Mouse (Mus musculus): ENCODE data around the gene Rhbdd3. TPM values are rescaled to one million over a fixed set of nuclear protein-coding genes. Genes with fewer than 3 reads are reported as not detected.
A peak's percentile ranks its signal among the peaks of the same experiment; 100 is the strongest.

Gene Rhbdd3
- polyA plus RNA-seq, 1 experiment from 2014 or later = 26.2 TPM

DNA sequence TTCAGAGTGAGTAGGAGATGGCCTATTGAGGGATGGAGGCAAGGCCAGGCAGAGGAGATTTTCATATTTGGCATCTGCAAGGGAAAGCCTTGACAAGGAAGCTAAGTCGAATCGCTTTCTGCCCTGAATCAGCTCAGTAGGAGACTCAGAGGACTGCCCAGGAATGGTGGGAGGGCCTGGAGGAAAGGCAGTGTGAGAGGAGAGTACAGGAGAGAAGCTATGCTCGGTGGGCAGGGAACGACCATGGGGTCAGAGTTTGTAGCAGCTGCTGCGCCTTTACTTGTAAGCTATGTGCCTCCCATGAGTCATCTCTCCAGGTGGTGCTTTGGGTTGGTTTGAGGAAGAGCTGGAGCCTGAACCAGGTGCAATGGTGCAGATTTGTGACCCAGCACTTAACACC is 2.1 kb downstream of the Rhbdd3 start:
- no peak overlapping the region for H3K9ac ChIP-seq

DNA sequence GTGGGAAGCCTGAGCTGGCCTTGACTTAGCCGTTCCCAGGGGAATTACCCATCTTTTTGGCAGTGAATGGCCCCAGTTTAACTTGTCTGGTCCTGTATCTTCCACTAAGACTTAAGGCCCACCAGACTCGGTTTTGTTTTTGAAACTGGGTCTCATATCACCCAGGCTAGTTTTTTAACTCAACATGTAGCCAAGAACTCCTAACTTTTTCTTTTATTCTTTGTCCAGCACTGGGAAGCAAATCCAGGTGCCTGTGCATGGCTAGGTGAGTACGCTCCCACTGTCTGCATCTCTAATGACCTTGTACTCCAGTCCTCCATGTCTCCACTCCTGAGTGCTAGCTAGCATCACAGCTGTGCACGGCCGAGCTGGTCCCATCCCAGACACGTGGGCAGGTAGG is 2.9 kb downstream of the Rhbdd3 start:
- WGBS = 76% methylated on average over 6 of the region's 6 CpGs
- H3K4me2 ChIP-seq = no peak overlapping the region
- peaks cover 16% of the 10 kb centered on the region for H3K4me1 ChIP-seq (replicated peaks)
- H3K4me3 ChIP-seq = no peak overlapping the region
- no peaks in the 10 kb centered on the region for H3K9me3 ChIP-seq (replicated peaks)
- no peak for ATAC-seq (replicated peaks; ENCODE audit: insufficient number of reproducible peaks, insufficient read depth, low FRiP score, low read depth)
- peaks cover 12% of the 10 kb centered on the region for H3K36me3 ChIP-seq
- no peak overlapping the region for H3K9ac ChIP-seq
- H3K27me3 ChIP-seq = no peaks in the 10 kb centered on the region
- no peak overlapping the region for H3K27ac ChIP-seq

More for the DNA sequence above, 2.1 kb downstream of the Rhbdd3 start:
- WGBS = 67% methylated on average over 5 of the region's 5 CpGs
- no peak overlapping the region for H3K27ac ChIP-seq
- peak overlapping the region; percentile 79 for H3K4me2 ChIP-seq
- no peak for ATAC-seq (replicated peaks; ENCODE audit: insufficient number of reproducible peaks, insufficient read depth, low FRiP score, low read depth)
- peaks cover 23% of the 10 kb centered on the region for H3K4me1 ChIP-seq (replicated peaks)
- H3K4me3 ChIP-seq = peak overlapping the region; percentile 97
- no peaks in the 10 kb centered on the region for H3K27me3 ChIP-seq
- no peaks in the 10 kb centered on the region for H3K9me3 ChIP-seq (replicated peaks)
- H3K36me3 ChIP-seq = peaks cover 12% of the 10 kb centered on the region

DNA sequence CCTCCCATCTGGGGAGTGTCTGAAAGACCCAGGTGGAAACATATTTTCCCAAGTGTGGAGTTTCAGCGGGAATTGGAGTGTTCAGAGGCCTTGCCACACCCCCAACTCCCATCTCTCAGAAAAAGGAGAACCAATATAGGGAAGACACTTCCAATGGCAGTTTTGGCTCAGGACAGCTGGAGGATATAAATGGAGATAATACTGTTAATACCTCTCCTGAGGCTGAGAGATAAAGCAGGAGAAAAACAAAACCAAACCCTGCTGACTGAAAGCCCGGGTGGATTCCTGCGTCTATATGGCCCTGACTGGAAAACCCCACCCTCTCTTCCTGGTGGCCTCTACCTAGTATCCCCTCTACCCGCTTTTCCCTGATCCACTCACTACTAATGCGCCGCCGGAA is 3.7 kb downstream of the Rhbdd3 start:
- 78% methylated on average over 7 of the region's 7 CpGs for WGBS
- H3K9ac ChIP-seq = no peak overlapping the region
- peaks cover 9% of the 10 kb centered on the region for H3K4me1 ChIP-seq (replicated peaks)
- H3K9me3 ChIP-seq (replicated peaks) = no peaks in the 10 kb centered on the region
- peaks cover 12% of the 10 kb centered on the region for H3K36me3 ChIP-seq
- ATAC-seq (replicated peaks; ENCODE audit: insufficient number of reproducible peaks, insufficient read depth, low FRiP score, low read depth) = no peak
- no peaks in the 10 kb centered on the region for H3K27me3 ChIP-seq
- H3K4me2 ChIP-seq = no peak overlapping the region
- no peak overlapping the region for H3K4me3 ChIP-seq
- no peak overlapping the region for H3K27ac ChIP-seq

DNA sequence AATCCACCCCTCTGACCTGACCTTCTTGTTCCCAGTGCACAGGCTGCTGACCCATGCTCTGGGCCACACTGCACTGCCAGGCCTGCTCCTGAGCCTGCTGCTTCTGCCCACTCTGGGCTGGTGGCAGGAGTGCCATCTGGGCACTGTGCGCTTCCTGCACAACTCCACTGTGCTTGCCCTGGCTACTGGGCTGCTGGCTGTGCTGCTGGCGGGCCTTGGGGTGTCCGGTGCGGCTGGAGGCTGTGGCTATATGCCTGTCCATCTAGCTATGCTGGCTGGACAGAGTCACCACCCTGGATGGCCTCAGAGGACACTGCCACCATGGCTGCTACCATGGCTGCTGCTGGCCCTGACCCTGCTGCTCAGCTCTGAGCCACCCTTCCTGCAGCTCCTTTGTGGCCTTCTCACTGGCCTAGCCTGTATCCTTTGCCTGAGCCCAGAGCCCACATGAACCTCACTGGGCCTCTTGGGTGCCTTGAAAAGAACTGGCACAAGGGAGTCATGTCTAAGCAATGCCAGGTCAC is 5.3 kb downstream of the Rhbdd3 start:
- H3K27ac ChIP-seq = no peak overlapping the region
- H3K36me3 ChIP-seq = peaks cover 12% of the 10 kb centered on the region
- no peak overlapping the region for H3K4me2 ChIP-seq
- H3K4me3 ChIP-seq = no peak overlapping the region
- no peak for ATAC-seq (replicated peaks; ENCODE audit: insufficient number of reproducible peaks, insufficient read depth, low FRiP score, low read depth)
- peaks cover 5% of the 10 kb centered on the region for H3K4me1 ChIP-seq (replicated peaks)
- H3K9ac ChIP-seq = no peak overlapping the region
- 100% methylated on average over 4 of the region's 4 CpGs for WGBS
- H3K9me3 ChIP-seq (replicated peaks) = no peaks in the 10 kb centered on the region
- no peaks in the 10 kb centered on the region for H3K27me3 ChIP-seq

DNA sequence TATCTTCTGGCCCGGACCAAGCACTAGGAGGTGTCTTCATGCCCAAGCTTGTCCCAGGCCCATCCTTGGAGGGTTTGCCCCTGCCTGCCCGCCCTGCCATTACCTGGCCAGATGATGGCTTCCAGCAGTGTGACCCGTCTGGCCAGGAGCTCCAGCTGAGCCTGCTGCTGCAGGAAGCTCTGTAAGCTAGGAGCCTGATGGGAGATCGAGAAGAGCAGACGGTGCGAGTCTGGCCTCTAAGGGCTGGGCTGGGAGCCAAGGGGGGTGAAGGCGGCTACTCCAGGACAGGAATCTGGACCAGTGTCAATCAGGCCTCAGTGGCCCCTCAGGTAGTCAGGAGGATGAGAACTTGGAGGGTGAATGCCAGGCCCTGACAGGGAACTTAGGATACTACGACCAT is 10.7 kb downstream of the Rhbdd3 start:
- H3K9me3 ChIP-seq (replicated peaks) = no peaks in the 10 kb centered on the region
- no peak overlapping the region for H3K27ac ChIP-seq
- no peak overlapping the region for H3K4me2 ChIP-seq
- H3K4me1 ChIP-seq (replicated peaks) = peaks cover 8% of the 10 kb centered on the region
- no peaks in the 10 kb centered on the region for H3K27me3 ChIP-seq
- no peak overlapping the region for H3K9ac ChIP-seq
- no peak for ATAC-seq (replicated peaks; ENCODE audit: insufficient number of reproducible peaks, insufficient read depth, low FRiP score, low read depth)
- peaks cover 6% of the 10 kb centered on the region for H3K36me3 ChIP-seq
- WGBS = 42% methylated on average over 8 of the region's 8 CpGs
- H3K4me3 ChIP-seq = no peak overlapping the region

DNA sequence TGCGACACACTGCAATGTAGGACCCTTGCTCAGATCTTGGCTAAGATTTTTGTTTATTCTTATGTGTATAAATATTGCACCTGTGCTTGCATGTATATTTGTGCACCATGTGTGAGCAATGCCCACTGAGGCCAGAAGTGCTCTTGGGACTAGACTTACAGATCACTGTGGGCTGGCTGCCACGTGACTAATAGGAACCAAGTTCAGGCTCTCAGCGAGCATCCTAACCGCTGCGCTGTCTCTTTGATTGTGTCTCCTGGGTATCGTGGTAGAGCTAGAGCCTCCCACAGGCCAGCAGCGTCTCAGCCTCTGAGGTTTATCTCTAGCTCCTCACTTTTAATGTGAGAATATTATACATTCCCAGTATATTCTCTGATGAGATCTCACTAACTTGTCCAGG is 14.9 kb downstream of the Rhbdd3 start:
- no peak for ATAC-seq (replicated peaks; ENCODE audit: insufficient number of reproducible peaks, insufficient read depth, low FRiP score, low read depth)
- no peaks in the 10 kb centered on the region for H3K27me3 ChIP-seq
- H3K9me3 ChIP-seq (replicated peaks) = no peaks in the 10 kb centered on the region
- no peaks in the 10 kb centered on the region for H3K36me3 ChIP-seq
- no peak overlapping the region for H3K9ac ChIP-seq
- H3K4me2 ChIP-seq = no peak overlapping the region
- H3K27ac ChIP-seq = no peak overlapping the region
- peaks cover 12% of the 10 kb centered on the region for H3K4me1 ChIP-seq (replicated peaks)
- WGBS = 80% methylated on average over 7 of the region's 7 CpGs
- H3K4me3 ChIP-seq = no peak overlapping the region

GRCm38 (mm10) chr11:5114931-5115581 is 16.3 kb downstream of the Rhbdd3 start:
- Histone ChIP-seq H3K9ac (no peak overlapping the region), H3K4me3 (no peak overlapping the region), H3K9me3 (replicated peaks) (no peaks in the 10 kb centered on the region), H3K27me3 (no peaks in the 10 kb centered on the region), H3K27ac (no peak overlapping the region), H3K36me3 (no peaks in the 10 kb centered on the region), H3K4me2 (no peak overlapping the region), H3K4me1 (replicated peaks) (peaks cover 12% of the 10 kb centered on the region)
- peak; percentile 53; the same call in 1 of the 2 replicates for ATAC-seq (replicated peaks; ENCODE audit: insufficient number of reproducible peaks, insufficient read depth, low FRiP score, low read depth)
- WGBS = 24% methylated on average over 13 of the region's 13 CpGs

GRCm38 (mm10) chr11:5125713-5126112 is 27.0 kb downstream of the Rhbdd3 start:
- H3K9ac ChIP-seq = no peak overlapping the region
- no peaks in the 10 kb centered on the region for H3K9me3 ChIP-seq (replicated peaks)
- H3K27me3 ChIP-seq = no peaks in the 10 kb centered on the region
- 81% methylated on average over 4 of the region's 4 CpGs for WGBS
- H3K36me3 ChIP-seq = no peaks in the 10 kb centered on the region
- H3K4me2 ChIP-seq = no peak overlapping the region
- no peak overlapping the region for H3K27ac ChIP-seq
- no peak for ATAC-seq (replicated peaks; ENCODE audit: insufficient number of reproducible peaks, insufficient read depth, low FRiP score, low read depth)
- peaks cover 11% of the 10 kb centered on the region for H3K4me1 ChIP-seq (replicated peaks)
- H3K4me3 ChIP-seq = no peak overlapping the region

GRCm38 (mm10) chr11:5129035-5129480 is 30.3 kb downstream of the Rhbdd3 start:
- no peak overlapping the region for H3K4me2 ChIP-seq

GRCm38 (mm10) chr11:5130111-5130665 is 31.5 kb downstream of the Rhbdd3 start:
- no peak for ATAC-seq (replicated peaks; ENCODE audit: insufficient number of reproducible peaks, insufficient read depth, low FRiP score, low read depth)
- Histone ChIP-seq H3K4me3 (no peak overlapping the region), H3K27me3 (no peaks in the 10 kb centered on the region), H3K4me2 (no peak overlapping the region), H3K9ac (no peak overlapping the region), H3K9me3 (replicated peaks) (no peaks in the 10 kb centered on the region), H3K27ac (no peak overlapping the region), H3K4me1 (replicated peaks) (peaks cover 11% of the 10 kb centered on the region), H3K36me3 (no peaks in the 10 kb centered on the region)
- WGBS = 71% methylated on average over 4 of the region's 4 CpGs

More at GRCm38 (mm10) chr11:5129035-5129480, 30.3 kb downstream of the Rhbdd3 start:
- Histone ChIP-seq H3K27ac (no peak overlapping the region), H3K4me1 (replicated peaks) (peaks cover 11% of the 10 kb centered on the region), H3K9me3 (replicated peaks) (no peaks in the 10 kb centered on the region), H3K36me3 (no peaks in the 10 kb centered on the region), H3K9ac (no peak overlapping the region), H3K4me3 (no peak overlapping the region), H3K27me3 (no peaks in the 10 kb centered on the region)
- 58% methylated on average over 5 of the region's 5 CpGs for WGBS
- ATAC-seq (replicated peaks; ENCODE audit: insufficient number of reproducible peaks, insufficient read depth, low FRiP score, low read depth) = no peak

- Histone ChIP-seq H3K36me3 (no peaks in the 10 kb centered on the region), H3K4me1 (replicated peaks) (peaks cover 10% of the 10 kb centered on the region), H3K9me3 (replicated peaks) (no peaks in the 10 kb centered on the region), H3K9ac (no peak overlapping the region), H3K4me2 (no peak overlapping the region), H3K27ac (no peak overlapping the region), H3K4me3 (no peak overlapping the region), H3K27me3 (no peaks in the 10 kb centered on the region)
- ATAC-seq (replicated peaks; ENCODE audit: insufficient number of reproducible peaks, insufficient read depth, low FRiP score, low read depth) = no peak
- 66% methylated on average over 4 of the region's 4 CpGs for WGBS
Observed at GRCm38 (mm10) chr11:5132751-5133150, 34.0 kb downstream of the Rhbdd3 start.

DNA sequence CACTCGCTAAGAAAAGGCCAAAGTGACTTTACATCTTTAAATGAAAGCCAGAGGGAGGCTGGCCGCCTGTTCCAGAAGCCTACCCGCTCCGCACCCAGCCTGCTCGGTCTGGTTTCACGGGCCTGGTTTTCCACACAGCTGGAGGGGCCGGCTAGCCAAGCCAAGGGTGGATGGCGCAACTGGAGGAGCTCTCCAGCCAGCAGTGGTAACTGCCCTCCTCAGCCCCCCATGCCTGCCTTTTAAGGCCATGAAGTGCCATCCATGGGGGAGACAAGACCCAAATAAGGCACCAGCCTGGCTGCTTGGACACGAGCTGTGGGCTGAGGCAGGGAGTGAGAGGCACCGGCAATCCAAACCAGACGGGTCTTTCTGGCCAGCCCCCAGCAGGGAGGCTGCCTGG is 37.2 kb downstream of the Rhbdd3 start:
- H3K4me1 ChIP-seq (replicated peaks) = peaks cover 13% of the 10 kb centered on the region
- H3K27ac ChIP-seq = no peak overlapping the region
- no peak overlapping the region for H3K9ac ChIP-seq
- ATAC-seq (replicated peaks; ENCODE audit: insufficient number of reproducible peaks, insufficient read depth, low FRiP score, low read depth) = no peak
- no peaks in the 10 kb centered on the region for H3K9me3 ChIP-seq (replicated peaks)
- no peak overlapping the region for H3K4me3 ChIP-seq
- H3K27me3 ChIP-seq = no peaks in the 10 kb centered on the region
- 59% methylated on average over 11 of the region's 11 CpGs for WGBS
- H3K36me3 ChIP-seq = no peaks in the 10 kb centered on the region
- no peak overlapping the region for H3K4me2 ChIP-seq
